22 mouse cellular contexts compared by ENCODE assay signal in the genomic region with DNA sequence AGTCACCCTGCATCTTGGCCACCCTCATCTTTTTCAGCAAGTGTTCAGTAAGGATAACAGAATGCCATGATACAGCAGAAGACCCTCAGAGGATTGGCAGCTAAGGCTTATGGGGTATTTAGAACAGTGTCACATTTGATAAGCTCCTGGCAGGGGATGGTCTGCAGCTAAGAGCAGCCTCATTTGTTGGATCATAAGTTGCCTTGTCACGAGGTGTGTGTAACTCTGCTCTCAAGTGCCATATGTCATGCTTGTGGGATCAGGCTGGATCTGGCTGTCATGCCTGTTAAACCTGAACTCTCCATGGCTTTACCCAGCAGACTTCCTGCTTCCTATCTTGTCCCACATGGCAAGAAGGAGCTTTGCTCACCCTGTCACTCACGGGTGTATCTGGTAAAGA.
DNase-seq lines count a peak whose midpoint lies in the region; ATAC-seq and TF ChIP-seq lines count a peak whose summit lies in the region.
"Had no signal": no experiment of that assay in that cellular context is flagged by ENCODE, and none has a peak within 500 bp of the region (broad histone marks: within the 10 kb centered on the region; RNA-seq: fewer than 3 reads in every experiment).

No protein-coding gene starts in this region.

- no peak for TF ChIP-seq EP300 in lung, postnatal 0 days (IDR thresholded peaks at IDR 0.05)

- 61% methylated on average over 2 of the region's 2 CpGs for WGBS in forebrain, postnatal 0 days
- 79% methylated on average over 2 of the region's 2 CpGs for WGBS in forebrain, embryonic 10.5 days
- WGBS in heart, embryonic 15.5 days: 29% methylated on average over 2 of the region's 2 CpGs
- 45% methylated on average over 2 of the region's 2 CpGs for WGBS in heart, embryonic 11.5 days (ENCODE audit: insufficient replicate concordance)
- WGBS in midbrain, postnatal 0 days: 62% methylated on average over 2 of the region's 2 CpGs
- WGBS in midbrain, embryonic 16.5 days: 55% methylated on average over 2 of the region's 2 CpGs
- 79% methylated on average over 2 of the region's 2 CpGs for WGBS in lung, postnatal 0 days

- no peaks in the 10 kb centered on the region for H3K27me3 ChIP-seq in forebrain, postnatal 0 days (ENCODE audit: insufficient read depth, low read length)
- H3K27me3 ChIP-seq in forebrain, embryonic 10.5 days (ENCODE audit: poor library complexity, severe bottlenecking): no peaks in the 10 kb centered on the region; the same call in 1 of the 2 replicates
- no peaks in the 10 kb centered on the region for H3K27me3 ChIP-seq in heart, embryonic 15.5 days
- no peaks in the 10 kb centered on the region for H3K27me3 ChIP-seq in heart, embryonic 11.5 days (ENCODE audit: control insufficient read depth, insufficient read depth, low read length)
- no peaks in the 10 kb centered on the region for H3K27me3 ChIP-seq in midbrain, postnatal 0 days (ENCODE audit: insufficient read depth, low read length)
- no peaks in the 10 kb centered on the region for H3K27me3 ChIP-seq in midbrain, embryonic 16.5 days (ENCODE audit: control insufficient read depth, insufficient read depth, low read depth, low read length)
- H3K27me3 ChIP-seq in lung, postnatal 0 days (replicated peaks; ENCODE audit: insufficient read depth, low read length): peaks cover 6% of the 10 kb centered on the region; the same call in 1 of the 2 replicates
- H3K27me3 ChIP-seq: hindbrain, embryonic 15.5 days; intestine, embryonic 15.5 days; limb, embryonic 15.5 days; Patski had no signal

- no peak for TF ChIP-seq CTCF in forebrain, postnatal 0 days (IDR thresholded peaks at IDR 0.05; ENCODE audit: low read depth)
- no peak for TF ChIP-seq CTCF in midbrain, postnatal 0 days (IDR thresholded peaks at IDR 0.05)
- TF ChIP-seq CTCF in lung, postnatal 0 days (IDR thresholded peaks at IDR 0.05): no peak

- no peaks in the 10 kb centered on the region for H3K36me3 ChIP-seq in forebrain, postnatal 0 days (ENCODE audit: insufficient read depth)
- H3K36me3 ChIP-seq in forebrain, embryonic 10.5 days (replicated peaks): no peaks in the 10 kb centered on the region
- no peaks in the 10 kb centered on the region for H3K36me3 ChIP-seq in heart, embryonic 15.5 days
- H3K36me3 ChIP-seq in heart, embryonic 11.5 days (ENCODE audit: control insufficient read depth, insufficient read depth, low read length): no peaks in the 10 kb centered on the region
- no peaks in the 10 kb centered on the region for H3K36me3 ChIP-seq in midbrain, postnatal 0 days (ENCODE audit: insufficient read depth, low read length)
- H3K36me3 ChIP-seq in midbrain, embryonic 16.5 days (ENCODE audit: control insufficient read depth, insufficient read depth, low read length): no peaks in the 10 kb centered on the region
- H3K36me3 ChIP-seq in lung, postnatal 0 days (ENCODE audit: insufficient read depth, low read length): no peaks in the 10 kb centered on the region
- H3K36me3 ChIP-seq: hindbrain, embryonic 15.5 days; intestine, embryonic 15.5 days; limb, embryonic 10.5 days; limb, embryonic 15.5 days; liver, embryonic 13.5 days had no signal

- no peaks in the 10 kb centered on the region for H3K9me3 ChIP-seq in forebrain, postnatal 0 days (ENCODE audit: low read length)
- H3K9me3 ChIP-seq in forebrain, embryonic 10.5 days: no peaks in the 10 kb centered on the region
- H3K9me3 ChIP-seq in heart, embryonic 15.5 days (replicated peaks): no peaks in the 10 kb centered on the region
- H3K9me3 ChIP-seq in heart, embryonic 11.5 days (replicated peaks; ENCODE audit: control insufficient read depth, low read length): no peaks in the 10 kb centered on the region
- H3K9me3 ChIP-seq in midbrain, postnatal 0 days (ENCODE audit: low read length): no peaks in the 10 kb centered on the region
- no peaks in the 10 kb centered on the region for H3K9me3 ChIP-seq in midbrain, embryonic 16.5 days (replicated peaks; ENCODE audit: control insufficient read depth, low read length, poor library complexity, severe bottlenecking)
- no peaks in the 10 kb centered on the region for H3K9me3 ChIP-seq in lung, postnatal 0 days (ENCODE audit: low read length)
- H3K9me3 ChIP-seq: hindbrain, embryonic 15.5 days; intestine, embryonic 15.5 days; limb, embryonic 10.5 days; limb, embryonic 15.5 days; liver, embryonic 13.5 days had no signal

- no peak overlapping the region for H3K4me2 ChIP-seq in forebrain, postnatal 0 days (ENCODE audit: low read depth)
- no peak overlapping the region for H3K4me2 ChIP-seq in heart, embryonic 15.5 days
- H3K4me2 ChIP-seq in heart, embryonic 11.5 days: no peak overlapping the region
- no peak overlapping the region for H3K4me2 ChIP-seq in midbrain, postnatal 0 days (ENCODE audit: low read depth, low read length, poor library complexity, severe bottlenecking)
- no peak overlapping the region for H3K4me2 ChIP-seq in midbrain, embryonic 16.5 days (ENCODE audit: low read length)
- H3K4me2 ChIP-seq in lung, postnatal 0 days (replicated peaks; ENCODE audit: low read depth, low read length): no peak overlapping the region
- H3K4me2 ChIP-seq: hindbrain, embryonic 15.5 days; intestine, embryonic 15.5 days; limb, embryonic 15.5 days; liver, embryonic 13.5 days had no signal

- peak; percentile 68 for ATAC-seq in forebrain, postnatal 0 days
- ATAC-seq in heart, embryonic 15.5 days (replicated peaks; ENCODE audit: insufficient number of reproducible peaks, insufficient read depth, low FRiP score, low read depth): 0 out of 2 replicates have a peak, but pooled peaks have one; percentile 7
- ATAC-seq in heart, embryonic 11.5 days (replicated peaks; ENCODE audit: insufficient number of reproducible peaks, low FRiP score, low TSS enrichment): no peak
- ATAC-seq in midbrain, postnatal 0 days (ENCODE audit: low FRiP score): no peak
- no peak for ATAC-seq in midbrain, embryonic 16.5 days
- no peak for ATAC-seq in lung, postnatal 0 days
- ATAC-seq: forebrain, embryonic 14.5 days; intestine, embryonic 15.5 days had no signal

- no peak for DNase-seq in forebrain, postnatal 0 days
- no peak for DNase-seq in forebrain, embryonic 10.5 days (ENCODE audit: extremely low spot score, low spot score)
- peak; percentile 42 for DNase-seq in midbrain, postnatal 0 days (ENCODE audit: low spot score)
- DNase-seq in lung, postnatal 0 days (ENCODE audit: low spot score): no peak
- DNase-seq: adrenal gland, postnatal 10 days; cerebellum, adult 11 months; kidney, adult 8-10 months; kidney, postnatal 4 days; liver, embryonic 13.5 days; lung, adult 18-20 months; lung, postnatal 10 days; midbrain, embryonic 14.5 days had no signal

- no peak overlapping the region for H3K9ac ChIP-seq in forebrain, postnatal 0 days
- no peak overlapping the region for H3K9ac ChIP-seq in heart, embryonic 15.5 days
- no peak overlapping the region for H3K9ac ChIP-seq in heart, embryonic 11.5 days (ENCODE audit: low read depth, low read length)
- H3K9ac ChIP-seq in midbrain, postnatal 0 days (replicated peaks; ENCODE audit: low read length, poor library complexity, severe bottlenecking): no peak overlapping the region
- no peak overlapping the region for H3K9ac ChIP-seq in midbrain, embryonic 16.5 days (ENCODE audit: low read depth, low read length)
- no peak overlapping the region for H3K9ac ChIP-seq in lung, postnatal 0 days (replicated peaks; ENCODE audit: low read depth)
- H3K9ac ChIP-seq: hindbrain, embryonic 15.5 days; intestine, embryonic 15.5 days; limb, embryonic 15.5 days; liver, embryonic 13.5 days had no signal

- H3K27ac ChIP-seq in forebrain, postnatal 0 days (ENCODE audit: low read depth, low read length): no peak overlapping the region
- H3K27ac ChIP-seq in forebrain, embryonic 10.5 days: no peak overlapping the region
- 0 out of 2 replicates have a peak overlapping the region, but pooled peaks have one; percentile 20 for H3K27ac ChIP-seq in heart, embryonic 15.5 days
- H3K27ac ChIP-seq in heart, embryonic 11.5 days (ENCODE audit: low read depth, low read length): no peak overlapping the region
- no peak overlapping the region for H3K27ac ChIP-seq in midbrain, postnatal 0 days (ENCODE audit: low read depth, low read length)
- H3K27ac ChIP-seq in midbrain, embryonic 16.5 days (ENCODE audit: low read length): no peak overlapping the region
- H3K27ac ChIP-seq in lung, postnatal 0 days (ENCODE audit: low read length): no peak overlapping the region
- H3K27ac ChIP-seq: hindbrain, embryonic 15.5 days; intestine, embryonic 15.5 days; kidney, postnatal 0 days; limb, embryonic 10.5 days; limb, embryonic 15.5 days; liver, embryonic 13.5 days had no signal

- no peak overlapping the region for H3K4me3 ChIP-seq in forebrain, postnatal 0 days (ENCODE audit: low read depth, low read length)
- H3K4me3 ChIP-seq in forebrain, embryonic 10.5 days: no peak overlapping the region
- H3K4me3 ChIP-seq in heart, embryonic 15.5 days: no peak overlapping the region
- H3K4me3 ChIP-seq in heart, embryonic 11.5 days (ENCODE audit: low read depth, low read length): no peak overlapping the region
- H3K4me3 ChIP-seq in midbrain, postnatal 0 days (ENCODE audit: low read depth, low read length): no peak overlapping the region
- no peak overlapping the region for H3K4me3 ChIP-seq in midbrain, embryonic 16.5 days (ENCODE audit: low read depth, low read length)
- H3K4me3 ChIP-seq in lung, postnatal 0 days (ENCODE audit: low read depth, low read length): no peak overlapping the region
- H3K4me3 ChIP-seq: hindbrain, embryonic 15.5 days; intestine, embryonic 15.5 days; limb, embryonic 10.5 days; limb, embryonic 15.5 days; liver, embryonic 13.5 days had no signal

- peaks cover 7% of the 10 kb centered on the region; the same call in 1 of the 2 replicates for H3K4me1 ChIP-seq in forebrain, postnatal 0 days (ENCODE audit: insufficient read depth)
- H3K4me1 ChIP-seq in forebrain, embryonic 10.5 days: peaks cover 37% of the 10 kb centered on the region
- peaks cover 52% of the 10 kb centered on the region for H3K4me1 ChIP-seq in heart, embryonic 15.5 days (replicated peaks)
- peaks cover 26% of the 10 kb centered on the region for H3K4me1 ChIP-seq in heart, embryonic 11.5 days (ENCODE audit: control insufficient read depth, insufficient read depth, low read length)
- H3K4me1 ChIP-seq in midbrain, postnatal 0 days (ENCODE audit: insufficient read depth, low read length): peaks cover 4% of the 10 kb centered on the region; the same call in 1 of the 2 replicates
- H3K4me1 ChIP-seq in midbrain, embryonic 16.5 days (ENCODE audit: control insufficient read depth, insufficient read depth, low read length): peaks cover 6% of the 10 kb centered on the region; the same call in 1 of the 2 replicates
- peaks cover 32% of the 10 kb centered on the region for H3K4me1 ChIP-seq in lung, postnatal 0 days (ENCODE audit: insufficient read depth, low read depth, low read length)

Comparison
In these comparisons a context has a peak if more than half of its experiments do, and no peak if none do; other contexts are left out.
1. ATAC-seq: peak in forebrain, postnatal 0 days (single experiment) and heart, embryonic 15.5 days (single experiment); none in heart, embryonic 11.5 days (single experiment), midbrain, postnatal 0 days (single experiment), midbrain, embryonic 16.5 days (single experiment) and lung, postnatal 0 days (single experiment).